Mouse (Mus musculus): ENCODE measurements around the gene Wdfy2.
"Not testable (repeated sequence)": the region's sequence is repeated elsewhere in the genome, so short reads cannot be mapped to it uniquely, and the experiment has no call there.

Gene Wdfy2

DNA sequence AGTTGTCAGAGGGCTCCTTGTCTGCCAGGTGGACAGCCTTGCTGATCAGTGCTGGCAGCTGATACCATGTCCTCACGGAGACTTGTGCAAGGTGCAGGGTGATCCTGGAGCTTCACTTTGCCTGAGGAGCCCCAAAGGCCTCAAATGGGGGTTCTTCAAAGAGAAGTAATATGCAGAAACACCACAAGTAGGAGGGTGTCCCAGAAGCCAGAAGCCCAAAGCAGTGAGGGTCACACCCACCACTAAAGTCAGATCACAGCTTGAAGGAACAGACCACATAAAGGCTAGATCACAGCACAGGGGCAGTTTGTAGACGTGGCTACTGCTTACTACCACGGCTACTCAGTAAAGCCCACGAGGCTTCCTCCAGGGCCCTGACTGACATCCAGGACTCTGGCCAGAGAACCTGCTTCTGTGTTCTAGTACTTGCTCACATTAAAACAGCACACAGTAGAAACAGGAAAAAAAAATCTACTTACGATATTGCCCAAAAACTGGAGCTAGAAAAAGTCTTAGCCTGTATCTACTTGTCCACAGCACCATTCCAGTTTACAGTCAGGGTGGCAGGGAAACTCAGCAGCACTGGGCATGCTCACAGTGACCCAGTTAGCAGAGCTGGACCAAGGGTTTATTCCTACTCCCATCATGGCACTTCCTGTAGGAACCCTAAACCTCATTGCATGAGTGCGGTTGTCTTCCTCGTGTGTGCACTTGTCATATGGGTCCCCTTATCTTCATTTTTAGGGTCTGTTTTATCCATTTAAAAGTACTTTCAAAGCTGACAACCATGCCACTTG lies 41.4 kb downstream of the Wdfy2 start:
- in situ Hi-C loops (cut with MboI, MseI), result no loop called here

DNA sequence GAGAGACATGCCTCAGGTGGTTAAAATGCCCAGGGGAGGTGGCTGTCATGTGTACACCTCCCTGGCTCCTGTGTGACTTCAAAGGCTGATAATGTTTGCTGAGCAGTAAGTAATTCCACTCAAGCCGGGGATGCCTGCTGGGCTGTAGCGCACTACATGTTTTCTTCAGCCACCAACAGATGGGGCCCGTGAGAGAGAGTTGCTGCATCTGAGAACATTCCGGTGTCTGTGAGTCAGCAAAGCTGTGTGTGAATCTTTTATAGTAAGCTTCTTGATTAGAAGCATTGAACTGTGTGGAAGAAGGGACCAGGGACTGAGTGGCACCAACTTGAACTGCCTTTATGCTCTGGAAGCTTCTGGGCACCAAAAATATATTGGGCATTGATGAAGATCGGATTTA lies 42.0 kb downstream of the Wdfy2 start:
- in situ Hi-C loops (cut with MboI, MseI), result no loop called here

DNA sequence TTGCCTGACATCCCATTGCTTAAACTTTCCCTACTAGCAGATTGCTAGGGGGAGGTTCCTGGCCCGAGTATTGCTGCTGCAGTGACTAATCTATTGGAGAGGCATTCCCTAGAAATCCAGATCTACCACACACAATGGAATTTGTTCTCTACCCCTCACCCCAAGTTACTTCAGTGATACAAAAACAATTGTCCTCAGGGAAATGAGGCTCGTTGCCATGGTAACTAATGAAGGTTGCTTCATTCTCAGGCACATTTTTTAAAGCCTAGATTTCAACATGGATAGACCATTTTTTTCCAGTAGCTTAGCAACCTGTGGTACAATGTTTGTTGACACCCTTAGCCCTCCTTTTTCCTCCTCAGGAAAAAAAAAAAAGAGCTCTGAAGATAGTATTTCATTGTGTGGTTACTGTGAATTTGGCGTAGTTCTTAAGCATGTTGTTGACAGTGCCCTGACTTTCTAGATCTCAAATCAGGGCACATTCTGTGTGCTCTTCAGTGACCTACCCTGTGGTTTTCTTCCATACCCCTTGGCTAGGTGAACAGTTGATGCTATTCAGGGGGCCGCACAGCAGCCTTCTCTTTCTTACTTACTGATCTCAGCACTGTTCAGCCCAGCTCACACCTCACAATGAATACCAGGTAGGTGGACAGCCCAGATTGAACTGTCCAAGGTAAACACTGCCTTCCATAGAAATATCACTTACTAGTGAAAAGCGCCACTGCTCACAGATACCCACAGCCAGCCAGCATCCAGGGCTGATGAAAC lies 42.8 kb downstream of the Wdfy2 start:
- in situ Hi-C loops (cut with MboI, MseI), result loop anchor here (5.0 kb wide), 2 partner anchors 38 to 92 kb away; no protein-coding TSS in a partner anchor

DNA sequence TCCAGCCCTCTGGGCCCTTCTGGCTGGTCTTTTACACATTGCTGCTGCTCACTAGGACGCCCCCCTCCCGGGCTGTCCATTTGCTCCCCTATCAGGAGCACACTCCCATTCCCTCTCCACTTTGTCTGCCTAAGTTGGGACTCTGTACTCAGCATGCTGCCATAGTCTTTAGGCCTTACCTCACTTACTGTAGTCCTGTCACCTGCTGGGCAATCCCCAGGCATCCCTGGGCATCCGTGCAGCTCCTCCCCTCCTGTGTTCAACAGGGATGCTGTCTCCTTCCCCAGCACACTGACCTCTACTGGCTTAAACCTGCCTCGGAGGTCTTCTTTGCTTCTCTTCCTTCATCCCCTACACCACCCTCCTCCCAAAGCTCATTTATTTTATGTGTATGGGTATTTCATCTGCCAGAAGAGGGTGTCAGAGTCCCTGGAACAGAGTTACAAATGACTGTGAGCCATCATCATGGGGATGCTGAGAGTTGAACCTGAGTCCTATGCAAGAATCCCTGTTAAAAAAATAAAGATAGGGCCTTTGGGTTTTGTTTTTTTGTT lies 44.7 kb downstream of the Wdfy2 start:
- in situ Hi-C loops (cut with MboI, MseI), result loop anchor here (5.0 kb wide), 2 partner anchors 40 to 90 kb away; no protein-coding TSS in a partner anchor

DNA sequence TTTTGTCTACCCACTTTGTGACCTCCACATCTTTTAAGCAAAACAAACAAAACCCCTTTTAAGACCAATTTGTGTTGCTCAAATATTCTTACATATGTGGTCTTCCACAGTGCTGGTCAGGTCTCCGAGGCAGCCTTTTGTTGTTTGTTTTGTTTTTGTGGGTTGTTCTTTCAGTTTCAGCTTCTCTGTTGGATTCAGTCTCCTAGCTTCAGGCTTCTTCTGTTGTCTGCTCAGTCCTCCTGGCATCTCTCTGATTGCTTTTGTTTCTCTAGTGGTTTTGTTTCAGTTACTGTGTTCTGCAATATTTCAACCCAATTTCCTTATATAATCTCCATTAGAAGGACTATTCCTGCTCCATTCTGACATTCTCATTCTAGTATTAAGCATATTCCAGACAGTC lies 46.1 kb downstream of the Wdfy2 start:
- in situ Hi-C loops (cut with MboI, MseI), result loop anchor here (5.0 kb wide), 2 partner anchors 41 to 89 kb away; no protein-coding TSS in a partner anchor

DNA sequence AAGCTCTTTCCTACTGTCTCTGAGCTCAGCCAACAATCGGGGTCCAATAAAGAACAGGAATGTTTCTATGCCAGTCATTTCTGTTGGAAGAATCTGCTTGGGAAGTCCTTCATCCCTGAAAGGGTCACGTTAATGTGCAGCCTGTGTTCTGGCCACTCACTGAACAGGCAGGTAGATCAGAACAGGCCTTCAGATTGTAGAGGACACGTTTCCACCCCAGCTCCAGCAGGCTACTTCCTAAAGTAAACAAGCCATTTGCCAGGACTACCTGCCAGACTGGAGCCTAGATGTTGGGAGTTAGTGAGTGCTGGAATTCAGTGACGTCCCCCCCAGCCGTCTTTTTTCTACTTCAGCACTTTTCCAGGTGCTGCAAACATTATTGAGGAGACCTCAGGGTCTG lies 46.7 kb downstream of the Wdfy2 start:
- in situ Hi-C loops (cut with MboI, MseI), result loop anchor here (5.0 kb wide), 2 partner anchors 42 to 88 kb away; no protein-coding TSS in a partner anchor

DNA sequence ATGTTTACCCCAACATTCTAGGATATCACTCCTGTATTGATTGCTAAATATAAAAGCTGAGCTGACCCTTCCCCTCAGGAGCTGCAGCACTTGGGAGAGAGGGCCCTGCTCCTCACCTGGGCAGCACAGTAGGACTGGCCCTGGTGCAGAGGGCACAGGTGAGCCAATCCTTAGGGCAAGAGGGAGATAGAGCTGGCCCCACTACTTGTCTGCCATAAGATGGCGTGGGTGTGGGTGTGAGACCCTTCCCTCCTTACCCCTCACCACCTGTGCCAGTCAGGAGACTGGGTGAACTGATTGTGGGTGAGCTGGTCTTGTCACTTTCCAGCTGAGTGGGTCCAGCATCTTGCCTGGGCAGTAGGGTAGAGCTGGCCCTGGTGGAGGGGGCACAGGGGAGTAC lies 47.2 kb downstream of the Wdfy2 start:
- in situ Hi-C loops (cut with MboI, MseI), result loop anchor here (5.0 kb wide), 2 partner anchors 42 to 88 kb away; no protein-coding TSS in a partner anchor

DNA sequence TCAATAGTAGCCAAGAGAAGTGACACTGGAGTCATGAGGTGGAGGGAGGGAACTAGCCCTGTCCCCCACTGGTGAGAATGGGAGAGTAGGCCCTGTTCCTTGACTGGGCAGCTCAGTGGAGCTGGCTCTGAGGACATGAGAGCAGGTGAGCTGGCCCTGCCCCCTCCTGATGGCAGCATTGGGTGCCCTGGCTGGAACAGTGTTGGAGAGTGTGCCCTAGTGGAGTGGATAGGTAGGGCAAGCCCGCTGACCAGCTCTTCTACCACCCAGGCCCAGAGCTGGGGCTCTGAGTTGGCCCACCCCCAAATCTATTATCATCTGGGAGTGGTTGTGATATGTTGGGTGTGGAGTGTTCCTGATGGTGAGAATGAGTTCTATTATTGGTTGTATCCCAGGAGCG lies 47.7 kb downstream of the Wdfy2 start:
- in situ Hi-C loops (cut with MboI, MseI), result no loop called here

DNA sequence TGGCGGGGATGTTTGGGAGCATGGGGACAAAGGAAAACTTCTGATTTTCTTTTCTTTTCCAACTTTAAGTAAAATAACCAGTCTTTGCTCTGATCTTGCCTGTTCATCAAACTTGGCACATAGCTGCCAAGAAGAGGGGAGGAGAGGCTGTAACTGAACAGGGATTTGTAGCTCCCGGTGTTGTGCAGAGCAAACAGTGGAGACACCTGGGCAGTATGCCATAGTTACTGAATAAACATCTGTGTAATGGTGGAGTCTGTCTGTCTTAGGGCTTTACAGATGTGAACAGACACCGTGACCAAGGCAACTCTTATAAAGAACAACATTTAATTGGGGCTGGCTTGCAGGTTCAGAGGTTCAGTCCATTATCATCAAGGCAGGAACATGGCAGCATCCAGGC lies 53.9 kb downstream of the Wdfy2 start:
- in situ Hi-C loops (cut with MboI, MseI), result no loop called here

DNA sequence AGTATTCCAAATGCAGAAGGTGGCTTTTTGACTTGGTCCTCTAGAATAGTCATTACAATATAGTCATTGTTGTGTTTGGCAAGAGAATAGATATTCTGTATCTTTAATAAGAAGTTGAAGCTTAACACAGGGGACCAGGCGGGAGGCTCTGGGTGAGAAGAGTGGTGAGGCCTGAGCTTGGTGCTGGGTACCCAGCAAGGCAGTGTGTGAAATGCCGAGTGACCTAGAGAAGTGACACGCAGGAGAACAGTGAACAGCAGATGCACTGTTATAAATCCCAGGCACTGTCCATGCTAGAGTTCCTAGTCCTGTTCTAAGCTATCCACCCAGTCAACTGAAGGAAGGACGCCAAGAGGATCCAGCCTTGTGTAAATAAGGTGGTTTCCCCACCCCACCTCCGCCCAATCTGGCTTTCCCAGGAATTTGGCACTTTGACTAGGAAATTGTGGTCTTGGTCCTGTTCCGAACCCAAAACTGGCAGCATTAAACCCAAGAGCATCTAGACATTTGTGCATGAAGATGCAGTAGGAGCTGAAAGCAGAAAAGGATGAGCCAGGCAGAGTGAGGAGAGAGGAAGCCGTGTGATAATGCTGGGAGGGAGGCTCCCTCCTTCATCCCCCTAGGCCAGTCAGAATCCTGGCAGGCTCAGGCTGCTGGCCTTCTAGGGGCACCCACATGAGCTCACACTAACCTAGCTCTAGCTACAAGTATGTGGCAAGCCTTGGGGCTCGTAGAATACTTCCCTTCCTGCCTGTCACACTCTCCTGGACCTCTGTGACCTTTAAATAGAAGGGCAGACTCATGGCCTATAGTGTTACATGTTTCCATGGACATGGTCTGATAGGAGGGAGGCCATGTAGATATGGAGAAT lies 55.5 kb downstream of the Wdfy2 start:
- in situ Hi-C loops (cut with MboI, MseI), result no loop called here

DNA sequence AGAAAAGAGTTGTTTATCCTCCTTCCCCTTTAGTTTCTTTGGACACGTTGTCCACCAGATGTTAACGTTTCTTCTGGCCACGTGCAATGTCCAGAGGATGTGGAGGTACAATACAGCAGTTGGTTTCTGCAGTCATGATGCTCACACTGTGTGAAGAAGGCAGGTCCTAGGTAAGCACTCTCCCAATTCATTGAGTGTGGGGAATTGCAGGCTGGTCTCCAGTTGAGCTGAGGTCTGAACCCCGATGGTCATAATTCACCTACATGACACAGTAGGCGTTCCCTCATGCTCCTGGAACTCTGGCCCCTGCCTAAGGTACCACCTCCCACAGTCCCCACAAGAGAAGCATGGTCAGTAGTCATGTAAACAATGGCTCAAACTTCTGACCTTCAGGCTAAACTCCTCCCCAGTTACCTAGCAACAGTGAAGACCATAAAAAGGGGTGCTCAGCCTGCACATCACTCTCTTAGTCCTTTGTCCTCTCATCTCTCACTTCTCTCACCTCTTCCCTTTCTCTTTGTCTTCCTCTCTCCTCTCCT lies 56.2 kb downstream of the Wdfy2 start:
- in situ Hi-C loops (cut with MboI, MseI), result not testable (repeated sequence)

DNA sequence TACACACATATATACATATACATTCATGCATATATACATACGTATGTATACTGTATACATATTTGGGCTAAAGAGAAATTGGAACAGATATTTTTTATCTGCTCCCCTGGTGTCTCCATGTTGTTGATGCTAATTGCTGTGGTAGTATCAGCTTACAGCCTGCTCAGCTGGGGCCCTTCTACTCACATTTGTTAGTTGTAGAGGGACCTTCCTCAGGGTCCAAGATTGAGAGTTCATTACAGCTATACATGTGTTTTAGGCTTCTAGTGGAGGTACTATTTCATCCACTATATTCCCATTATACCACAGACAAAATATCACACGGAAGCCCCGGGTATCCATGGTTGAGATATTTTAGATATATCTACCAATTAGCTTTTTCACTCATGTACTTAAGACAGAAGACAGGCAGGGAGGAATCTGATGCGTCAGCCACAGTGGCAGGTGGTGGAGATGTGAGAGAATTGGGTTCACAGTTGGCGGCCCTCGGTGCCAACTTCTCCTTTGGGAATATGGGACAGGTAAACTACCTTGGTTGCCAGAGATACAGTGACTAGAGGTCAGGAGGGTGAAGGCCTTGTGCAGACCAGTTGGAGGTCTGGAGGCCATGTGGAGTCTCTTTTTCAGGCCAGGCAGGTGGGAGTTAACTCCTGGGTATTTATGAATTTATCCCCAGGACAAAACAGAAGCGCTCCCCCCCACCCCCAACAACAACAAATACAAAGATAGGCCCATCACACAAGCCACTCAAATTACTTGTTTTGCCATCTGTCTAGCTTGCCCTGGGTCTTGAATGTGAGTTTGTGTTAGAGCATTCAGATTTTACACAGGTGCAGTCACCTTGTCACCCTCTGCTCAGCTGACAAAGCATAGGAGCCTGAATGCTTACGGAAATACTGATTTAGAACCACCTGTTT lies 57.7 kb downstream of the Wdfy2 start:
- in situ Hi-C loops (cut with MboI, MseI), result no loop called here

DNA sequence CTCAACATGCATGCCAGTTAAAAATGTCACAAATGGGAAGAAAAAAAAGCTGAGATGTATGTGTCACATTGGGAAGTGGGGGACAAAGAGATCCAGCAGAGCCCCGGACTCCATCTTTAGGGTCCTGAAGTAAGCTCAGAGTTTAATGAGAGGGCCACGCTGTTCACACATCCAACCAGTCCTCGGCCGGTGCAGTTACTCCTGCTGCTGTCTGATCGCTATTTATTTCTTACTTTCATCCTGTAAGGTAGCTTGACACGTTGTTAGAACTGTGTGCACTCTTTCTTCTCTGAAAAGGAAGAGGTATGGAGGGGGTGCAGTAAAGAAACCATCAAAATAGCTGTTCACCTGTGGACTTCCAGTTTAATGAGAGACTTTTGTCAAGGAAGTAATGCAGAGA lies 60.6 kb downstream of the Wdfy2 start:
- in situ Hi-C loops (cut with MboI, MseI), result no loop called here

DNA sequence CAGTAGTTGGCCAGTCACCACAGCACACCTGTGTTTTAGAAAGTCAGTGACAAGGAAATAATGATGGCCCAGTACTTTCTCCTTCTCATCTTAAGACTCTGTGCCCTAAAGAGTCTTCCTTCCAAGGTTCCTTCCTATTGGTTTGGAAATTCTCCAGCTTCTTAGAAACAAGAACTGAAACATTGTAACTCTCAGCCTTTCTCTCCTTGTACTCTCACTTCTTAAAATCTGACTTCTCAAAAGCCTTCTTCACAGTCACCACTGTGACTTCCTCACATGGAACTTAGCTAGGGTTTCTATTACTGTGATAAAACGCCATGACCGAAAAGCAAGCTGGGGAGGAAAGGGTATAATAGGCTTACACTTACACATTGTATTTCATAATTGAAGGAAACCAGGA lies 70.4 kb downstream of the Wdfy2 start:
- in situ Hi-C loops (cut with MboI, MseI), result no loop called here

DNA sequence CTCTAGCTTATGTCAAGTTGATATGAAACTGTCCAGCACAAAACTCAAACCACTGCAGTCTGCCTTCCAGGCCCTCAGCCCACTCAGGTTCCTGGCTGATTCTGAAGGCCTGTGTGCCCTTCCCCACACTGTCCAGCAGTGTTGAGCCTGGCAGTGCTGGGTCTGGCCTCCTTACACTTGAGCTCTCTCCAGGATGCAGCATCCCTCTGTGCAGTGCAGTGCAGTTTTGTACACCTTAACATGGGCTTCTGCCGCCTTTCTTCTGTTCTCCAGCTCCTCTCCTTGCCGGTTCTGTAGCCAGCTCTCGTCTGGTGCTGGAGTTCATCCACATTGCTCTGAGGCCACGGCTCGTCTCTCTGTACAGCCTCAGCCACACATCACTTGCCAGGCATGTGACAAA lies 71.1 kb downstream of the Wdfy2 start:
- in situ Hi-C loops (cut with MboI, MseI), result no loop called here

DNA sequence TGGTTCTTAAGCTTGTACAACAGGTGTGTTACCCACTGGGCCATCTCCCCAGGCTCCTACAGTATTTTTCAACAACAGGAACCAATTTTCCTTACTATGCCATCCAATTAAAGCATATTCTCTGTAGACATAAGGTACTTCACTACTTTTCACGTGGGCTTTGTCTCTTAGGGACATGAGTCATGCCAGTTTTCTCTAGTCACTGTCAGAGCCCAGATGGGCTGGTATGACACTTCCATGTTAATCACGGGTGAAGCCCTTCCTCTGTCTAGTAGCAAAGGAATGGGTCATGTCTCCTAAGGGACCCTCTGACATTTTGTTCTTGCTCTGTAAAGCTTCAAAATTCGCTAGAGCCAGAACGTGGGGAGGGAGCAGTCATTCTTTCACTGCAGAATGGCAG lies 73.4 kb downstream of the Wdfy2 start:
- in situ Hi-C loops (cut with MboI, MseI), result no loop called here

DNA sequence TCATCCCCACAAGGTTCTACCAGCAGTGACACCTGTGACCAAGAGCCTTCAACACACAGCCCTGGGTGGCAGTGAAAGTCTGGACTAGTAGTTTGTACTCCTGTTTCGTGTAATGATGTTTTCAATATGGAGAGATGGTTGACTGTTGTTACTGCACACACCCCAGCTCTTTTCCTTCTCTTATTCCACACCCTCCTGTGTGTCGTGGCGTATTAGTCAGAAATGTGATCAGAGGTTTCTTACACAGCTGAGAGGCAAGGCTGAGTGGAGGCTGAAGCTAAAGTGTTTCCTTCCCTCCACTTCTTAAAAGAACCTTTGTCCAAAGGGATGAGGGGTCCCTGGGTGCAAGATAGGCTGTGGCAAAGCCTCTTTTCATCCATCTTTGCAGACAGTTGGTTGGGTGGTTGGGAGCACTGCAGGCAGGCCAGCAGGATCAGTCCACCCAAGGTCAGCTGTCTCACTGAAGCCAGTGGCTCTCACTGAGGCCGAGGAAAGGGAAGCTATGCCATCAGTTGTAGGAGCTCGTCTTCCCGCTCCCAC lies 77.7 kb downstream of the Wdfy2 start:
- in situ Hi-C loops (cut with MboI, MseI), result no loop called here

DNA sequence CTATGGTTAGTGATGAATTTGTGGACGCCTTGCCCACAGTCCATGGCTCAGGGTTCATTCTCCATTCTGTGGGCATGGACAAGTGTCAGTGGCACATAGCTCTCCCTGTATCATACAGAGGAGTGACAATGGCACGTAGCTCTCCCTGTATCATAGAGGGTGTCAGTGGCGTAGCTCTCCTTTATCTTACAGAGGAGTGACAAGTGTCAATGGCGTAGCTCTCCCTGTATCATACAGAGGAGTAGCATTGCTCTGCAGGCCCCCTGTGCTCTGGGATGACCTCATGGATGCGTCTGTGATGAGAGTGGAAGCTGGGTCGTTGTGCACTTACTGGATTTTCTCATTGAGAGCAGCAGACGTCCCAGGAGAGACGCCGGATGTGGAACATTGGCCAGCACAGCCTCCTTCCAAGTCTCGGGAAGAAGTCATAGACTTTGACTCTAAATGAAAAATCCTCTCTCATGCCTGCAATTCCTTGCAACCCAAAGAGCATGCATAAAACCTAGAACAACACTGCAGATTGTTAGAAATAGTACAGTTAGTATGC lies 79.1 kb downstream of the Wdfy2 start:
- in situ Hi-C loops (cut with MboI, MseI), result no loop called here

DNA sequence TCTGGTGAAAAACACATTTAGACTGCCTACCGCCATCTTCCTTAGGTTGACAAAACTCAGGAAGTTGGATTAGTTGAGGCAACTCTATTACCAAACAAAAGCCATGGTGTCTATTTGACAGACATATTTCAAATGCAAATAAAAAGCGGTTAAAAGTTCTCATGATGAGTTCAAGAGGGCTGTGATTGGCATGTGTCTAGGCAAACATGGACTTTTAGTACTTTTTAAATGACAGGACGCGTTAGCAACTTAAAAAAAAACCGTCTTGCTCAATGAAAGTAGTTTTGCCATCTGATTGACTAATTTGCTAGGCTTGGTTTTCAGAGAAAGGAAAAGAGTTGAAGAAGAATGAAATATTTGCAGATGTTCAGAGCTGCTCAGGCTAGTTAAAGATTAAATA lies 83.9 kb downstream of the Wdfy2 start:
- in situ Hi-C loops (cut with MboI, MseI), result no loop called here

DNA sequence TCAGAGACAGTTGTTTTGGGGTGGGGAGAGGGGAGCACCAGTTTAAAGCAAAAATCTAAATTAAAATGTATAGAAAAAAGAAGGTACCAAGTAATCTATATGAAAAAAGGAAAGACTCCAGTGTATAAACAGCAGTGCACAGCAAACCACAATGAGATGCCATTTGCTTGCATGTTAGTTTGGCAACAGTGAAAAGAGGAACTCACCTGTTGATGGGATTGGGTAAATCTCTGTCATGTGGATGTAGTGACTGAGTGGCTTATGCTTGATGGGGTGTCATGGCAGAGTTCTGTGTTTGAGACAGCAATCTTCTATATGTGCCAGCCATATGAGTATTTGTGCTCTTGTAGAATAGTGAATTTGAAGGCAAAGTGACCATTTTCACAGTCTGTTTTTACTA lies 85.2 kb downstream of the Wdfy2 start:
- in situ Hi-C loops (cut with MboI, MseI), result no loop called here

Measured in T-helper 17 cell (primary cell).